Mouse (Mus musculus): Measurements from ENCODE around the gene Yy1.

The Yy1 gene

GRCm38 (mm10) chr12:108857589-108858184 is 64.9 kb downstream of the Yy1 start:
- DNase-seq (ENCODE audit: low read depth): no peak

GRCm38 (mm10) chr12:108858486-108858885 is 65.7 kb downstream of the Yy1 start:
- no peak for DNase-seq (ENCODE audit: low read depth)

GRCm38 (mm10) chr12:108865007-108865494 is 72.3 kb downstream of the Yy1 start:
- no peak for DNase-seq (ENCODE audit: low read depth)

DNA sequence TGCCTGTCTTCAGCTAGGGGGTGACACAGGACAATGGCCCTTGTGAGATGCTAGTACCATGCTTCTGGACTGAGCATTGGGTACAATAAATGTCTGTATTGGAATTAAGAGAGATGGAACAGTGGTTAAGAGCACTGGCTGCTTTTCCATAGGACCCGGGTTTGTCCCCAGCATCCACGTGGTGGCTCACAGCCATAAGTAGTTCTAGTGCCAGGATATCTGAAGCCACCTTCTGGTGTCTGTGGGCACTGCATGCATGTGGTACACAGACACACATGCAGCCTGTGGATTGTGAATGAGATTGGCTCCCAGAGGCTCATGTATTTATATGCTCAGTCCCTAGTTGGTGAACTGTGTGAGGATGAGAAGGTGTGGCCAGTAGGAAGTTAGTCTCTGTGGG is 76.8 kb downstream of the Yy1 start:
- DNase-seq (ENCODE audit: low read depth): peak; percentile 11
